Mouse (Mus musculus) neural tube, embryonic 14.5 days (tissue): ENCODE results near the gene Ccr8. TPM values are rescaled to one million over a fixed set of nuclear protein-coding genes. Genes with fewer than 3 reads are reported as not detected.
"Not testable (repeated sequence)": the region's sequence is repeated elsewhere in the genome, so short reads cannot be mapped to it uniquely, and the experiment has no call there.

Source experiments
- ATAC-seq: fragments of 200-750 bp; cut with Nextera tagmentation; 2 replicates; pipeline ENCODE4 v1.8.0; 2017; ENCODE audit warnings: low read depth, mild to moderate bottlenecking, moderate TSS enrichment, moderate library complexity
- H3K27ac ChIP-seq: fragments of 300-500 bp; sonication (generic); 2 replicates; pipeline ENCODE4 v1.5.1; 2014; ENCODE audit warnings: low read depth, mild to moderate bottlenecking, control low read depth, low read length, moderate library complexity, mixed read lengths
- H3K27me3 ChIP-seq: fragments of 300-500 bp; sonication (generic); 2 replicates; pipeline ENCODE4 v1.6.1; 2014; ENCODE audit warnings: low read length; ENCODE audit not compliant: control insufficient read depth, insufficient read depth
- H3K36me3 ChIP-seq: fragments of 300-500 bp; sonication (generic); 2 replicates; pipeline ENCODE4 v1.6.1; 2014; ENCODE audit warnings: low read length, mixed read lengths; ENCODE audit not compliant: control insufficient read depth, insufficient read depth
- H3K4me1 ChIP-seq: fragments of 300-500 bp; sonication (generic); 2 replicates; pipeline ENCODE4 v1.6.1; 2014; ENCODE audit warnings: low read length; ENCODE audit not compliant: control insufficient read depth, insufficient read depth
- H3K4me2 ChIP-seq: fragments of 300-500 bp; sonication (generic); 2 replicates; pipeline ENCODE4 v1.6.1; 2014; ENCODE audit warnings: mild to moderate bottlenecking, low read depth, low read length, control low read depth
- H3K4me3 ChIP-seq: fragments of 300-500 bp; sonication (generic); 2 replicates; pipeline ENCODE4 v1.5.1; 2014; ENCODE audit warnings: low read depth, low read length, control low read depth, mixed read lengths
- H3K9ac ChIP-seq: fragments of 300-500 bp; sonication (generic); replicated peaks from 2 replicates; pipeline ENCODE4 v1.6.1; 2014; ENCODE audit warnings: low read depth, mild to moderate bottlenecking, control low read depth, low read length, mixed read lengths
- H3K9me3 ChIP-seq: fragments of 300-500 bp; sonication (generic); 2 replicates; pipeline ENCODE4 v1.6.1; 2016; ENCODE audit warnings: low read length; ENCODE audit not compliant: control insufficient read depth
- whole genome bisulfite sequencing: fragments of 180-500 bp; shearing (Covaris S2); extraction: QIAGEN DNeasy Blood & Tissue Kit; methylation state at CpG from one replicate; pipeline ENCODE4 v1.1.7; 2014; 5-methylcytosine and 5-hydroxymethylcytosine counted together
- polyA plus RNA-seq: library from polyadenylated mRNA; unstranded; fragments of >200 nt; fragmentation: Nextera tagmentation; extraction: Ambion mirVana; gene quantifications from 2 replicates; pipeline ENCODE4 v1.2.1, GENCODE M21; 2014

The Ccr8 gene
- polyA plus RNA-seq, 1 experiment from 2014 or later: not detected

DNA sequence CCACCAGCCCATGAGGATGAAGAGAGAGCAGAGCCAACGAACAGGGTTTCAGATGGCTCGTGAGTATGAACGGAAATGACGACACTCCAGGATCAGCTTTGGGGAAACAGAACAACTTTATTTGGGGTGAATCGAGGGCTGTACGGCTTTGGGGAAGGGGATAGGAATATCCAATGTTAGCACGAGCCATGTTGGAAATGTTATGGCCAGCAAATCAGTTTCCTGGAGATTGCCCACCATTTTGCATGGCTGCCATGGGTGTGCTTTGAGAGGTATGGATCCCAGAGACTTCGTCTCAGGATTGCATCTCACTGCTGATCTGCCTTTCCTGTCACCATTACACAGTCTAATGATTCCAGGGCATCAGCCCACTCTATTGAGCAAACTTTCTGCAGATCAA is 7.4 kb downstream of the Ccr8 start:
- Histone ChIP-seq H3K4me1 (no peaks in the 10 kb centered on the region), H3K9me3 (no peaks in the 10 kb centered on the region), H3K4me3 (no peak overlapping the region), H3K27ac (no peak overlapping the region), H3K27me3 (no peaks in the 10 kb centered on the region), H3K9ac (no peak overlapping the region), H3K4me2 (no peak overlapping the region), H3K36me3 (no peaks in the 10 kb centered on the region)
- ATAC-seq: no peak
- 92% methylated on average over 8 of the region's 8 CpGs for WGBS

DNA sequence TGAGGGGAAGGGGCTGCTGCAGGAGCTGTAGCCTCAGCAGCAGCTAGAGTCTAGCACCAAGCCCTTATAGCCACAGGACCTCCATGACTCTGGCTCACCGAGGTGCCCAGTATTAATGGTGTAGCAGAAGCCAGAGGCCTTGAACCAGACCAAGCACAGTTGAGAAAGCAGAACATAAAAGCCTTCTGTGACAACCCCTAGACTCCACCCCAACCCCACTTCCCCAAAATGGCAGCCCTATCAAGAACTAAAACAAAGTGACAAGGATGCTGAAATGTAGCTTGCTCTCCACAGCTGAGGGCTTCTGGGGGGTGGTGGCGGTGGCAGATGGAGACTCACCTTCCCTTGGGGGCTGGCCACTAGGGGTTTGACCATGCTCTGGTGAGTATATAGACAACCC is 9.3 kb downstream of the Ccr8 start:
- ATAC-seq: no peak
- H3K4me1 ChIP-seq: no peaks in the 10 kb centered on the region
- WGBS: 100% methylated on average over 2 of the region's 2 CpGs
- no peak overlapping the region for H3K4me3 ChIP-seq
- H3K27me3 ChIP-seq: no peaks in the 10 kb centered on the region
- no peaks in the 10 kb centered on the region for H3K9me3 ChIP-seq
- no peaks in the 10 kb centered on the region for H3K36me3 ChIP-seq
- H3K9ac ChIP-seq: no peak overlapping the region
- no peak overlapping the region for H3K4me2 ChIP-seq
- H3K27ac ChIP-seq: no peak overlapping the region

DNA sequence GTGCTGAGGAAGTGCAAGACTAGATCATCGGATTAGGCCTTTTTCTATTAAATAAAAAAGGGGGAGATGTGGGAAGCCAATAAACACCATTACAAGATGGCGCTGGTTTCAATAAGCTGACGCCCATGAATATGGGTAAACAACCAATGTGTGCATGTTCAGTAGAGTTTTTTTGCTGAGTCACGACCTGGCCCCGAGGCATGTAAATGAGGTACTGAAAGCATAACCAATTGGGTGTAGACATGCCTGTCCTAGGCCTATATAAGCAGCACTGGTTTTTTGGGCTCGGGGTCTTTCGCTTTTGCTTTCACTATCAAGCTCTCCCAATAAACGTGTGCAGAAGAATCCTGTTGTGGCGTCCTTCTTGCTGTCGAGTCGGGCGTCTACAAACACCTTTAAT is 17.0 kb downstream of the Ccr8 start:
- H3K9ac ChIP-seq, H3K4me1 ChIP-seq, H3K9me3 ChIP-seq, H3K27me3 ChIP-seq, H3K4me2 ChIP-seq, H3K27ac ChIP-seq, H3K4me3 ChIP-seq, ATAC-seq, H3K36me3 ChIP-seq: not testable (repeated sequence)
- WGBS: 94% methylated on average over 12 of the region's 12 CpGs

DNA sequence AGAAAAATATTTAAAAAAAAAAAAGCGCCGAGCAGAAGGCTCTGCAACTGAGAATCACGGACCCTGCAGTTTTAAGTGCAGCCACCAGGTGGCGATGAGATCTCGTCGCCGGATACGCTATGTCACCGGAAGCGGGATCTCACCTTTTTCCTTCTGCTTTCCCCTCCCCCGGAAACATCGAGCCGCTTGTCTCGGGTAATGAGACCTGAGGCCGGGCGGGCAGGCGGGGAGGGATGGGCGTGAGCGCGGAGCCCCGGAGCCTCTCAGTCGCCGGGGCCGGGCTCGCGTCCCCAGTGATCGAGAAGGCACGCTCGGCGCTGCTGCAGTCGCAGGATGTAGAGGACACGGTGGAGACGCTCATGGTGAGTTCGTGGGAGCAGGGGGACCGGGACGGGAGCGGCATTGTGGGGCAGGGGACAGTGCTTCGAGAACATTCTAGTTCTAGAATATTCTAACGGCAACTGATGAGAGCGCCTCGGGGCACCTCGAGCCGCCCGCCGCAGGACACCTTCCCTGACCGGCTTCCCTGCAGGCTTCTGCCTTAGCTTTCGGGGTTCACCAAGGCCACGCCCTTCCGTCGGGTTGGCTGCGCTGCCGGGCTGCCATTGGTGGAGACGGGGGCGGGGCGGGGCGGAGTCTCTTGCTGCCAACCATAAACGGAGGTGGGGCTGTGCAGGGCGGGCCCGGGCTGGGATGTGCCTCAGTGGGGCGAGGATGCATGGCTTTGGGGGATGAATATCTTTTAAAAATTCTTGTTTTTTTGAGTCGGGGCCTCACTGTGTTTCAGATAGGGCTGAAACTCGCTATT is 18.5 kb downstream of the Ccr8 start, which contains the start of gene Slc25a38:
TSS of gene Slc25a38 (plus strand) at position 164 of the 808 bp plus-strand sequence.
- Histone ChIP-seq H3K4me2 (peak within 1 kb of the TSS; percentile 61), H3K27me3 (no peaks in the 10 kb centered on the region), H3K27ac (peak within 1 kb of the TSS; percentile 97), H3K9ac (peak within 1 kb of the TSS; percentile 88), H3K9me3 (no peaks in the 10 kb centered on the region), H3K36me3 (no peaks in the 10 kb centered on the region), H3K4me1 (peaks cover 6% of the 10 kb centered on the region), H3K4me3 (peak within 1 kb of the TSS; percentile 83)
- 1% methylated on average over 59 of the region's 62 CpGs for WGBS
- ATAC-seq: peak; percentile 98

DNA sequence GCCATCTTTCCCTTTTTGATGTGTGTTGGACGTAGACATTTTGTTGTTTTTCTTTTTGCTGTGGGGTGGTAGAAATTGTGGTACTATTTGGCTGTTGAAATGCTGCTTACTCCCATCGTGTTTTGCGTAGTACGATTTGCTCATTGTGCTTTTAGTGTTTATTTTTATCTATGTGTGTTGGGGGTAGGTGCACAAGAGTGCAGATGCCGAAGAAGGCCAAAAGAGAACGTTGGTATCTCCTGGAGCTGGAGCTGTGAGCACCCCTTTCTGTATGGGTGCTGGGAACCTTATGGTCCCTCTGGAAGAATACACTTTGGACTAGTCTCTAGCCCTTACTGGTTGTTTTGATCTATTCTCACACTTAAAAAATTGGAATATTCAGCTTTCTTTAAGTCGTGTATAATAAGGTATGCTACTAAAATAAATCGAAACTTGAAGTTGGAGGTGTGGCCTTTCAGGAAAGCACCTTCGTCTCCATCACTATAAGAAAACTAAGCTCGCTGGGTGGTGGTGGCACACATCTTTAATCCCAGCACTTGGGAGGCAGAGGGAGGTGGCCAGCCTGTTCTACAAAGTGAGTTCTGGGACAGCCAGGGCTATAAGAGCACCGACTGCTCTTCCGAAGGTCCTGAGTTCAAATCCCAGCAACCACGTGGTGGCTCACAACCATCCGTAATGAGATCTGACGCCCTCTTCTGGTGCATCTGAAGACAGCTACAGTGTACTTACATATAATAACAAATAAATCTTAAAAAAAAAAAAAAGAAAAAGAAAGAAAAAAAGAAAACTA is 19.4 kb downstream of the Ccr8 start:
- H3K27ac ChIP-seq: peak overlapping the region; percentile 97; the same call in 1 of the 2 replicates
- H3K4me2 ChIP-seq: peak overlapping the region; percentile 61
- H3K36me3 ChIP-seq: no peaks in the 10 kb centered on the region
- peaks cover 6% of the 10 kb centered on the region for H3K4me1 ChIP-seq
- ATAC-seq: no peak
- no peak overlapping the region for H3K9ac ChIP-seq
- no peaks in the 10 kb centered on the region for H3K27me3 ChIP-seq
- H3K9me3 ChIP-seq: no peaks in the 10 kb centered on the region
- H3K4me3 ChIP-seq: peak overlapping the region; percentile 83
- 80% methylated on average over 15 of the region's 15 CpGs for WGBS

DNA sequence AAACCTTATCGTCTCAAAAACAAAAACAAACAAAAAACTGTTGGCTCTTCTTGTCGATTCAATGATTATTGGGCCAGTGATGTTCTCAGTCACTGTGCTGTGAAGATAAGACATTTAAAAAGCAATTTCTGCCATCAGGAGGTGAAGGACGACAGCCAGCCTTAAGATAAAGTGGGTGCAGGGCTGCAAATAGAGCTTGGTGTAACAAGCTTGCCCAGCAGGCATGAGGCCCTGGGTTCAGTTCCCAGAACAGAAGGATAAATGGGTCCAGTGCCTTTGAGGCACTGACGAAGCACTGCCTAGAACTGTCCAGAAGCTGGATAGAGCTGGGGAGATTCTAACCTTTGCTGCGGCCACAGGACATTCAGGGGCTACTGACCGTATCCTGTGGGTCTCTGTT is 20.6 kb downstream of the Ccr8 start:
- H3K4me1 ChIP-seq: peaks cover 6% of the 10 kb centered on the region
- WGBS: 97% methylated on average over 6 of the region's 6 CpGs
- no peak overlapping the region for H3K4me2 ChIP-seq
- no peak overlapping the region for H3K27ac ChIP-seq
- H3K36me3 ChIP-seq: no peaks in the 10 kb centered on the region; the same call in 1 of the 2 replicates
- H3K4me3 ChIP-seq: no peak overlapping the region
- ATAC-seq: no peak
- no peaks in the 10 kb centered on the region for H3K9me3 ChIP-seq
- H3K9ac ChIP-seq: no peak overlapping the region
- H3K27me3 ChIP-seq: no peaks in the 10 kb centered on the region

DNA sequence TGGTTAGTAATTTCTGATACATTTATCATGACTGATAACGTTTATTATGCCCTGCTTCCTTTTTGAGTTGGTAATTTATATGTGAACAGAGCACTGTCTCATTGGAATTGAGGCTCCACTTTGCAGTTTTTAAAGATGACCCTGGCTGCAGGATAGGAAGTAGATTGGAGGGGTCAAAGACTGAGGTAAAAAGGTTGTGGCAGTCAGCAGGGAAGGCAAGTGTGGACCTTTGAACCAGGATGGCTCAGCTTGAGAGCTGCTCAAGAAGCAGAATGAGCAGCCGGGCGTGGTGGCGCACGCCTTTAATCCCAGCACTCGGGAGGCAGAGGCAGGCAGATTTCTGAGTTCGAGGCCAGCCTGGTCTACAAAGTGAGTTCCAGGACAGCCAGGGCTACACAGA is 21.5 kb downstream of the Ccr8 start:
- no peak overlapping the region for H3K4me2 ChIP-seq
- no peaks in the 10 kb centered on the region for H3K9me3 ChIP-seq
- 95% methylated on average over 6 of the region's 7 CpGs for WGBS
- no peak overlapping the region for H3K9ac ChIP-seq
- H3K27ac ChIP-seq: no peak overlapping the region
- ATAC-seq: no peak
- H3K4me1 ChIP-seq: peaks cover 6% of the 10 kb centered on the region
- H3K27me3 ChIP-seq: no peaks in the 10 kb centered on the region
- no peak overlapping the region for H3K4me3 ChIP-seq
- peaks cover 3% of the 10 kb centered on the region for H3K36me3 ChIP-seq

DNA sequence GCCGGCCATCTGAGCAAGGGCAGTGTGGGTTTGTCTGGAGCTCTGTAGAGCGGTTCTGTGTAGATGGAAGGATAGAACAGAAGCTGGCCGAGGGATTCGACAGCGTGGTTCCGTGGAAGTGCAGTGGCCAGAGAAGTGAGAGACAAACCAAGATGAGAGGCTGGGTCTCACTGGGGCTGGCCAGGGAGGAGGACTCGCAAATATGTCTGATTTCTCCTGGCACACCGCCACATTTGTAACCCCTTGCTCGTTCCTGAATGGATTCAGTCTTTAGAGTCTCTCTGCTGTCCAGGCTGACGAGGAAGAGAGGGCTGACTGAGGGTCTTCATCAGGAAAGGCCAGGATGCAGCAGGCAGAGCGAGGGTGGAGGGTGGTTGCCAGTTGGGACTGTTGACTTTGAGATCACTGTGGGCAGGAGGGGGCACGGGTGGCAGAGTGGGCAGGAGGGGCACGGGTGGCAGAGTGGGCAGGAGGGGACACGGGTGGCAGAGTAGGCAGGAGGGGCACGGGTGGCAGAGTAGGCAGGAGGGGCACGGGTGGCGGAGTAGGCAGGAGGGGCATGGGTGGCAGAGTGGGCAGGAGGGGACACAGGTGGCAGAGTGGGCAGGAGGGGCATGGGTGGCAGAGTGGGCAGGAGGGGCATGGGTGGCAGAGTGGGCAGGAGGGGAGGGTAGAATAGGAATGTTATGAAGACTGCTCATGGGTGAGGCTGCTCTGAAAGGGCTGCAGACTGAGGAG is 22.3 kb downstream of the Ccr8 start:
- no peak overlapping the region for H3K27ac ChIP-seq
- H3K4me2 ChIP-seq: no peak overlapping the region
- no peaks in the 10 kb centered on the region for H3K27me3 ChIP-seq
- H3K4me3 ChIP-seq: no peak overlapping the region
- WGBS: 84% methylated on average over 17 of the region's 17 CpGs
- peaks cover 5% of the 10 kb centered on the region for H3K36me3 ChIP-seq
- no peak overlapping the region for H3K9ac ChIP-seq
- H3K9me3 ChIP-seq: no peaks in the 10 kb centered on the region
- no peak for ATAC-seq
- peaks cover 6% of the 10 kb centered on the region for H3K4me1 ChIP-seq
